Mouse (Mus musculus) liver, postnatal 0 days (tissue): Measurements from ENCODE around the gene Hoxa11.

Experiments
- CTCF ChIP-seq: sonication (generic); IDR thresholded peaks from 2 replicates; pipeline ENCODE4 v1.5.1; 2016; ENCODE audit warnings: antibody characterized with exemption, low read depth
- EP300 ChIP-seq: IDR thresholded peaks from 2 replicates; pipeline ENCODE4 v1.6.1; 2016; ENCODE audit warnings: antibody characterized with exemption, low read depth, mild to moderate bottlenecking

GRCm38 (mm10) chr6:52281084-52281483, 35.5 kb upstream of the Hoxa11 start:
- TF ChIP-seq CTCF = no peak
- no peak for TF ChIP-seq EP300
